Mouse (Mus musculus): ENCODE measurements around the gene Pof1b. TPM values are rescaled to one million over a fixed set of nuclear protein-coding genes. Genes with fewer than 3 reads are reported as not detected.

Gene Pof1b
- polyA plus RNA-seq (2017; shearing (Covaris generic)): not detected

DNA sequence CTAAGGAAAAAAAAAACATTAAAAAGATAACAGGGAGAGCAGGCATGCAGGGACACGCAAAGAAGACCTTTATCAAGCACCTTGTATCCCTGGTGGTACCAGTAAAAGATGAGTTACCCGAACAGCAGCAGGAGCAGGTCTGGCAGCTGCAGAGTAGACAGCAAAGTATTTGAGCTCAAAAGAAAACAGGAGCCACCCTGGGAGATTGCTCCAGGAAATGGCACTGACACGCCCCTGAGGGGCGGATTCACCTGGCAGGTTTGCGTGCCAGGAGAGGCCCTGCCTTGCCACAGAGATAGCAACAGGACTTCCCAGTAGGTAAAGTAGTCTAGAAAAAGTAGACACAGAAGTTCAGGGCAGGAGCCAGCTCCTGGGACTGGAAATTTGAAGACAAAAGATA is at the start of gene Pof1b:
Gene Pof1b (minus strand): TSS at position 144 of the 400 bp plus-strand sequence.

DNA sequence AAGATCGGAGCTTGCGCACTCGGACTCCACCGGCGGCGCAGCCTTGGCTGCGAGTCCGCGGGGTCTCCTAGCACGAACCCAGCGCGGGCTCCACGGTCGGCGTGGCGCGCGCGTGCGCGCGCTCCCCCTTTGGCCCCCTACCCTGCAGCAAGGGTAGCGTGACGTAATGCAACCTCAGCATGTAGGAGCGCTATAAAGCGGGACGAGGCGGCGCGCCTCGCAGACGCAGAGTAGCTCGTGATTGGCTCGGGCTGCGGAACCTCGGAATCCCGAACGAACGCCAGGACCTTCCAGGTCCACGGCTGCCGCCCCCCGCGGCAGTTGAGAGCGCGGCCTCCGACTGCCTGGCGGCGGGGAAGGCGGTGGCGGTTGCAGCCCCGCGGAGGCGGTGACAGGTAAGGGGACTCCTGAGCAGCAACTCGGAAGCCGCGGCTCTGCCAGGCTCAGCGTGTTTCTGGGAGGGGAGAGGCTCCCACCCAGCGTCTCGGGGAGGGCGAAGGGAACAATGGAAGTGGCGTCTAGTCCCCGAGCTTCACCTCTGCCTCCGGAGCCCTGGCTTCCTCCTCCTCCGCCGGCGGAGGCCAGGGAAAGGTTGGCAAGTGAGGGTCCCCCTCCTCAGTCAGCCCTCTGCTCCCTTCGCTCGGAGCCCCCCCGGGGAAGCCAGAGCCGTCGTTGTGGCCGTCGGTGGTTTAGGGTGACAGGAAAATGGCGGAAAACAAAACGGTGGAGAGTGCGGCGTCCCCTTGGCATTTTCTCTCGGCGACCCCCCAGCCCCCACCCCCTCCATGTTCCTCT is 97.7 kb downstream of the Pof1b start, which contains the start of gene Zfp711:
Gene Zfp711 (plus strand): TSS at position 16 of the 795 bp plus-strand sequence.

Other genes with a start within 250 kb of the Pof1b start
- not detected for gene 2010106E10Rik, start 203.4 kb downstream of the Pof1b start, polyA plus RNA-seq (2017; shearing (Covaris generic))
- not detected for gene Zfp711, start 98.1 kb downstream of the Pof1b start, polyA plus RNA-seq (2017; shearing (Covaris generic))